Mouse (Mus musculus): ENCODE measurements around the gene Dis3l. TPM values are rescaled to one million over a fixed set of nuclear protein-coding genes. Genes with fewer than 3 reads are reported as not detected.
"Not testable (repeated sequence)": the region's sequence is repeated elsewhere in the genome, so short reads cannot be mapped to it uniquely, and the experiment has no call there.

The Dis3l gene
- polyA plus RNA-seq, 1 experiment from 2014 or later: 22.0 TPM

- not testable (repeated sequence) for H3K27ac ChIP-seq (replicated peaks); H3K9me3 ChIP-seq (replicated peaks); H3K27me3 ChIP-seq (ENCODE audit: low read depth, poor library complexity, severe bottlenecking); H3K4me3 ChIP-seq; H3K36me3 ChIP-seq; H3K4me1 ChIP-seq; DNase-seq (ENCODE audit: low spot score)
- WGBS: 94% methylated on average over 8 of the region's 8 CpGs
Observed at GRCm38 (mm10) chr9:64268836-64269235, 72.3 kb downstream of the Dis3l start.

- Histone ChIP-seq H3K4me1 (no peaks in the 10 kb centered on the region), H3K36me3 (no peaks in the 10 kb centered on the region), H3K27me3 (ENCODE audit: low read depth, poor library complexity, severe bottlenecking) (no peaks in the 10 kb centered on the region), H3K9me3 (replicated peaks) (no peaks in the 10 kb centered on the region), H3K4me3 (no peak overlapping the region), H3K27ac (replicated peaks) (no peak overlapping the region)
- DNase-seq (ENCODE audit: low spot score): no peak
- 92% methylated on average over 10 of the region's 10 CpGs for WGBS
Observed at GRCm38 (mm10) chr9:64268196-64268595, 72.9 kb downstream of the Dis3l start.

GRCm38 (mm10) chr9:64267231-64267630 is 73.9 kb downstream of the Dis3l start:
- H3K27me3 ChIP-seq (ENCODE audit: low read depth, poor library complexity, severe bottlenecking): no peaks in the 10 kb centered on the region
- no peak overlapping the region for H3K27ac ChIP-seq (replicated peaks)
- H3K36me3 ChIP-seq: no peaks in the 10 kb centered on the region
- no peaks in the 10 kb centered on the region for H3K9me3 ChIP-seq (replicated peaks)
- DNase-seq (ENCODE audit: low spot score): no peak
- no peaks in the 10 kb centered on the region for H3K4me1 ChIP-seq
- 90% methylated on average over 1 of the region's 1 CpGs for WGBS
- H3K4me3 ChIP-seq: no peak overlapping the region

GRCm38 (mm10) chr9:64264813-64265212 is 76.3 kb downstream of the Dis3l start:
- no peaks in the 10 kb centered on the region for H3K36me3 ChIP-seq
- no peaks in the 10 kb centered on the region for H3K4me1 ChIP-seq
- H3K27ac ChIP-seq (replicated peaks): no peak overlapping the region
- no peaks in the 10 kb centered on the region for H3K9me3 ChIP-seq (replicated peaks)
- no peaks in the 10 kb centered on the region for H3K27me3 ChIP-seq (ENCODE audit: low read depth, poor library complexity, severe bottlenecking)
- WGBS: 61% methylated on average over 1 of the region's 1 CpGs
- H3K4me3 ChIP-seq: no peak overlapping the region
- no peak for DNase-seq (ENCODE audit: low spot score)

- 89% methylated on average over 4 of the region's 4 CpGs for WGBS
- no peaks in the 10 kb centered on the region for H3K36me3 ChIP-seq
- no peak overlapping the region for H3K27ac ChIP-seq (replicated peaks)
- H3K27me3 ChIP-seq (ENCODE audit: low read depth, poor library complexity, severe bottlenecking): no peaks in the 10 kb centered on the region
- no peaks in the 10 kb centered on the region for H3K4me1 ChIP-seq
- H3K9me3 ChIP-seq (replicated peaks): no peaks in the 10 kb centered on the region
- DNase-seq (ENCODE audit: low spot score): no peak
- H3K4me3 ChIP-seq: no peak overlapping the region
Observed at GRCm38 (mm10) chr9:64261023-64261422, 80.1 kb downstream of the Dis3l start.

GRCm38 (mm10) chr9:64259906-64260305 is 81.2 kb downstream of the Dis3l start:
- WGBS: 93% methylated on average over 5 of the region's 5 CpGs
- Histone ChIP-seq H3K4me3 (no peak overlapping the region), H3K9me3 (replicated peaks) (no peaks in the 10 kb centered on the region), H3K36me3 (no peaks in the 10 kb centered on the region), H3K27me3 (ENCODE audit: low read depth, poor library complexity, severe bottlenecking) (no peaks in the 10 kb centered on the region), H3K27ac (replicated peaks) (no peak overlapping the region), H3K4me1 (no peaks in the 10 kb centered on the region)
- no peak for DNase-seq (ENCODE audit: low spot score)

Other genes starting within 250 kb of the Dis3l start
- 0.14 TPM in 1 of 2 replicates, not detected in the other for gene Lctl, start 224.1 kb downstream of the Dis3l start, polyA plus RNA-seq (2016; fragmentation: Nextera tagmentation; extraction: Ambion mirVana)
- gene Zwilch, start 168.2 kb downstream of the Dis3l start, polyA plus RNA-seq (2016; fragmentation: Nextera tagmentation; extraction: Ambion mirVana): 42.6 and 42.8 TPM in 2 replicates
- 1,053 and 1,229 TPM in 2 replicates for gene Rpl4, start 167.9 kb downstream of the Dis3l start, polyA plus RNA-seq (2016; fragmentation: Nextera tagmentation; extraction: Ambion mirVana)
- 40.0 and 42.3 TPM in 2 replicates for gene Snapc5, start 162.0 kb downstream of the Dis3l start, polyA plus RNA-seq (2016; fragmentation: Nextera tagmentation; extraction: Ambion mirVana)
- 3.0 and 3.1 TPM in 2 replicates for gene Uchl4, start 106.1 kb downstream of the Dis3l start, polyA plus RNA-seq (2016; fragmentation: Nextera tagmentation; extraction: Ambion mirVana)
- 75.9 and 86.7 TPM in 2 replicates for gene Map2k1, start 87.7 kb downstream of the Dis3l start, polyA plus RNA-seq (2016; fragmentation: Nextera tagmentation; extraction: Ambion mirVana)
- gene Tipin, start 59.7 kb downstream of the Dis3l start, polyA plus RNA-seq (2016; fragmentation: Nextera tagmentation; extraction: Ambion mirVana): 274 and 311 TPM in 2 replicates
- 1.3 and 2.6 TPM in 2 replicates for gene Megf11, start 44.3 kb upstream of the Dis3l start, polyA plus RNA-seq (2016; fragmentation: Nextera tagmentation; extraction: Ambion mirVana)

Measured in midbrain, embryonic 10.5 days (tissue).